Mouse (Mus musculus): ENCODE results near the gene Armh4.
A peak's percentile ranks its signal among the peaks of the same experiment; 100 is the strongest.

Gene Armh4

GRCm38 (mm10) chr14:49733950-49734349 is 49.2 kb downstream of the Armh4 start:
- DNase-seq (ENCODE audit: low spot score in 2 of 2) = peak in 1 of 2 experiments; percentile 43

GRCm38 (mm10) chr14:49723361-49724054 is 59.7 kb downstream of the Armh4 start:
- DNase-seq (ENCODE audit: low spot score in 2 of 2) = peak in 1 of 2 experiments; percentile 48

GRCm38 (mm10) chr14:49722782-49723181 is 60.4 kb downstream of the Armh4 start:
- no peak for DNase-seq (ENCODE audit: low spot score in 2 of 2)

DNA sequence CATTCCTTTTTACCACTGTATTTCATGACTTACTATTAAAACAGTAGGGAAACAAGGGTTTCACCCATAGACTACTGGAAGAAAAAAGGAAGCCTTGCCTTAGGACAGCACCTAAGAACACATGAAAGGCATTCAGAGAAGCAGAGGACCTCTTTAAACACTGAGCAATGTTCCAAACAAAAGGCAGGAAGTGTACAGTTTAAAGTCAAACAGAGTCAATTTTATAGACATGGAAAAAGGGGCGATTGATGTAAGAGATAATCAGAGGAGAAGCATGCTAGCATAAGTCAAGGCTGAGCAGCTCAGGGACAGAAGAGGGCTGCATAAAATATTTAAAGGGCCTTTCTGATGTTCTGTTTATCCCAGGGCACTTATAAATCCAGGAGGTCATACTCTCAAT is 61.9 kb downstream of the Armh4 start:
- DNase-seq (ENCODE audit: low spot score in 2 of 2) = no peak

DNA sequence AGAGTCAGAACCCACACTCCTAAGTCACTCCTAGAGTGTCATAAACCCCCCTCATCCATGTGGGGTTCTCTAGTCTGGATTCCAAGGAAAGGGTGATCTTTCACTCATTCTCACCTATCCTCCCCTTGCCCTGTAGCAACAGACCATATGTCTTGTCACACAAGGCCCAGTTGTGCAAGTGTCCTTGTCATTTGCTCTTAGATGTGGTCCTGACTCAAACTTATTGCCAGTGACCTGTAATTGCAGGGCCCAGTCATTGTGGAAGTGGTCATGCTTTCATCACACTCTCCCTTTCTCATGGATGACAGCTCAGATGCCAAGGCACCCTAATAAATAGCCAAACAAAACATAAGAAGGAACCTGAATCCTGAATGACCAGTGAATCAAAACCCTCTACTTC is 63.5 kb downstream of the Armh4 start:
- no peak for DNase-seq (ENCODE audit: low spot score in 2 of 2)

- DNase-seq (ENCODE audit: low spot score in 2 of 2) = no peak
Observed at GRCm38 (mm10) chr14:49711016-49711415, 72.2 kb downstream of the Armh4 start.

DNA sequence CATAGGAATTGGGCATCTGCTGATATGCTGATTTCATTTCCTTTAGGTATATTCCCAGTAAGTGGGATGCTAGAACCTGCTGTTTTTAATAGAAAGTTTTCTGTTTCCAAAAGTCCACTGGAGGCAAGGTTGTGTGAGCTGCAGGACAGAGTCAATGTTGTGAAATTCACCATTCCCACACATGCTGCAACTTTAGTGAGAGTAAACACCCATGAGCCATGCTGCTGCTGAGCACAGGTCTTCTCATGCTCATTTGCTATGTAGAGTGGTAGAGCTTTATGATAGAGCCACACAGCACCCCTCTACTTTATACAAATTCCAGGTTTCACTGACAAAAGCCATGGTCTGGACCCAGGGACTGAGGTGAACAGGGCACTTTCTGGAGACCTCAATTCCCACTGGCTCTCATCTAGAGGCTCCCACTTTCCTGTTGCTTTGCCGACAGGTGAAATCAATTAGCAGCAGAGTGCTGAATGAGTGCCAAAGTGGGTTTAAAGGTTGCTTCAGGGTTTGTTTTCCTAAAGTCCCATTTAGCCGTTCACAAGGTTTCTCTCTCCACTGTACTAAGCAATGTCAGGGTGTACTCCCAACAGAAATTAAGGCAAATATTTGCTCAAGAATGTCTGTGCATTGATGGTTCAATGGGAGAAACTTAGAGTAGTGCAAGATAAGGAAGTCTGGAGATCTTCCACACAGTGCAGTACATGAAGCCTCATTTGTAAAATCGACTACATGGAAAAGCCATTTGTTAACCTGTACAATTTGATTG is 79.6 kb downstream of the Armh4 start:
- DNase-seq (ENCODE audit: low spot score in 2 of 2) = no peak

DNA sequence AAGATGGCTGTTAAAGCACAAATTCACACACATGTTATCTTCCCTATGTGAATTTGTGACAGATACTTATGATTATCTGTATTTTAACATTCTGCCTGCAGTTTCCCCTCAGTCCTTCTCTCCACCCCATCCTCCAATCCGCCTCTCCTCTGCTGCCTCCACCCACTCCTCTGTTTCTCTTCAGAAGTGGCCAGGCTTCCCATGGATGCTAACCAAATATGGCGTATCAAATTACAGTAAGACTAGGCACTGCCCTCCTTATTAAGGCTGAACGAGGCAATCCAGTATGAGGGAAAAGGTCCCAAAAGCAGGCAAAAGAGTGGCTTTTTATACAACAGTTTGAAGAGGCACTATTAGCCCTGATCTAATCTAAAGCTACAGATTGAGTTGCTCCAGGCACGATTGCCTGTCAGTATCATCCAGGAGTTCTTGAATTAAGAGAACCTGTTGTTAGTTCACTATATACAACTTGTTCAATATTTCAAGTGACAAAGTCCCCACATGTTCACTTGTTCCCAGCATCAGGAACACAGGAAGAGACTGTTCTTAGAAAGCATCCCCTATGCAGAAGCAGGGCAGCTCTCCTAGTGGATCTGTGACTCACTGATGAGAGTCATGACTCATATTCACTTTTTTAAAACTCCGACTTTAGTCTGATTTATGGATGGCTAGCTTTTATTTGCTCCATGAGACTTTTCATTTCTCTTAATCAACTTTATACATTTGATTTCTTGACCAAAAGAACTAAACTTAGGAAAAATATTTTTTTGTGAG is 103.5 kb downstream of the Armh4 start:
- no peak for DNase-seq (ENCODE audit: low spot score in 2 of 2)

DNA sequence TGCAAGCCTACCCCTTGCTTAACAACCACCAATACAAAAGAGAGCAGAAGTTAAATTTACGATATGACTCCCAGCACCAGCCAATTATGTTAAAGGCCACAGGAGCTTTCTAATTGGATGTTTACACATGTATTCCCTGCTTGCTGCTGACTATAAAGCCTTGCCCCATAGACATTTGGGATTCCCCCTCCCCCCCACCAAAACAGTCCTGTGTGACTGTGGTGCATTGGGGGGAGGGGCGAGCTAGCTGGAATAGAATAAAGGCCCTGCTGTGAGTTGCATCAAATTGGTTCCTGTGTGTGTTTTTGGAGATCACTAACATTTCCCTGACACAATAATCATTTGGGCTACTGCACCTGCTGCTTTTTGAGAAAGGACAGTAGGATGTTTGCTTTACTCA is 106.6 kb downstream of the Armh4 start:
- DNase-seq (ENCODE audit: low spot score in 2 of 2) = no peak

DNA sequence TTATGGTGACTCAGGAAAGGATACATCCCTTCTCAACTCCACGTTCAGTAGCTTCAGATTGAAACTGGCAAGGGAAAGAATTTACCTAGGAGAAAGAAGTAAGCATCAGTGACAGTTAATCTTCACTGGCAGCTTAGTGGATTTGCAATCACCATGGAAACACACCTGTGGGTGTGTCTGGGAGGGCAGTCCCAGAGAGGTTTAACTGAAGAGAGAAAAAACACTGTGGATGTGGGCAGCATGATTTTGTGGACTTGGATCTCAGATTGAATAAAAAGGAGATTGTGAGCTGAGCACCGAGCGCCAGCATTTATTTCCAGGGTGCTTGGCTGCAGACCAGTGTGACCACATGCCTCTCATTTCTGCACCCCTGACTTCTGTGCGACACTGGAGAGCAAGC is 122.7 kb downstream of the Armh4 start:
- DNase-seq (ENCODE audit: low spot score in 2 of 2) = no peak

- no peak for DNase-seq (ENCODE audit: low spot score in 2 of 2)
Observed at GRCm38 (mm10) chr14:49649191-49649590, 134.0 kb downstream of the Armh4 start.

DNA sequence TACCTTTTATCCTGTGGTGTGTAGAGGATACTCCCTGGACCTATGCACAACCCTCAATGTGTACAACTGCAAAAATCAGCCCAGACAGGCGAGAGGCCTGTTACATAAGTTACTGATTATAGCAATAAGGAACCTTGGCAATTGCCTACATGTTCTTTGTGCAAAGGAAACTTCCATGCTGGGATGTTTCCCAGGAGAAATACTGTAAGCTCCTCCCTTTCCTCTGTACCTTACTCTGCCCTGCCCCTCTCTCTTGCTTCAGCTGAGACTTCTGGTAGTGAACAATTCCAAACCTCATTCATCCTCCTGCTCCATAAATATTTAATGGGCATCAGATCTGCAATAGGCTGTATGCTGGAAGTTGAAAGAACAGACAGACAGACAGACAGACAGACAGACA is 145.8 kb downstream of the Armh4 start:
- no peak for DNase-seq (ENCODE audit: low spot score in 2 of 2)

DNA sequence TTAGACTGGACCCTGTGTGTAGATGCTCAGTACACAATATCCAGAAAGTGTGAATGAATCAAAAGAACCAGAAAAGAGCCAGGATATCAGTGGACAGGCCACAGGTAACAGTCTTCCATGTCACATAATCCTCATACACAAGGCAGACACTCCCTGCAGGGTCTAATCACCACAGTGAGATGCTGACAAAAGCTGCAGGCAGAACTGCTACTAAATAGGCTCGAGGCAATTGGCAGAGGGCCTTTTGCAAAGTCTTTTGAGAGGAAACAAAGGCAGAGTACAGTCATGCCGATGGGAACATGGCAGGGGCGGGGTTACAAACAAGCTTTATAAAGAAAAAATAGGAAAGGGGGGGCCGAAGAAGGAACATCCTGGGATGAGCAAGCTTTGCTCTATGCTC is 157.1 kb downstream of the Armh4 start:
- no peak for DNase-seq (ENCODE audit: low spot score in 2 of 2)

All from frontal cortex, postnatal 36 days (tissue).